Mouse (Mus musculus) olfactory bulb, adult 2 months (tissue): ENCODE data around the gene Pik3r2.

Experiments used
- CTCF ChIP-seq: fragments of 200-500 bp; IDR thresholded peaks from 2 replicates; pipeline ENCODE4 v1.5.1; 2012; ENCODE audit warnings: low read depth, mild to moderate bottlenecking, low read length, moderate library complexity; ENCODE audit not compliant: insufficient read depth
- POLR2A ChIP-seq: fragments of 200-500 bp; IDR thresholded peaks from 2 replicates; pipeline ENCODE4 v1.6.1; 2012; ENCODE audit warnings: mild to moderate bottlenecking, low read depth, low read length, moderate library complexity; ENCODE audit not compliant: insufficient read depth

GRCm38 (mm10) chr8:70801156-70801555 lies 24.6 kb upstream of the Pik3r2 start:
- TF ChIP-seq CTCF: no peak
- no peak for TF ChIP-seq POLR2A
